Mouse (Mus musculus) retina, postnatal 7 days (tissue): ENCODE measurements around the gene Ppan.

Experiments
- DNase-seq: peaks from one replicate; pipeline ENCODE4 v3.0.0-alpha.2; 2012; ENCODE audit warnings: low read depth, low spot score

The Ppan gene

GRCm38 (mm10) chr9:20887704-20888385 is at the start of gene Ppan:
Ppan (plus strand) TSS chr9:20888175.
- DNase-seq, result peak; percentile 91

- no peak for DNase-seq
Measured at GRCm38 (mm10) chr9:20838931-20839330, 49.0 kb upstream of the Ppan start.

- DNase-seq, result no peak
Measured at GRCm38 (mm10) chr9:20842211-20842610, 45.8 kb upstream of the Ppan start.

GRCm38 (mm10) chr9:20842670-20843069 is 45.3 kb upstream of the Ppan start:
- DNase-seq, result no peak

GRCm38 (mm10) chr9:20850179-20850578 is 37.8 kb upstream of the Ppan start:
- no peak for DNase-seq

GRCm38 (mm10) chr9:20857131-20857530 is 30.8 kb upstream of the Ppan start:
- DNase-seq, result no peak

- no peak for DNase-seq
Measured at GRCm38 (mm10) chr9:20859926-20860325, 28.0 kb upstream of the Ppan start.

- peak; percentile 25 for DNase-seq
Measured at GRCm38 (mm10) chr9:20861821-20862220, 26.2 kb upstream of the Ppan start.

- DNase-seq, result no peak
Measured at GRCm38 (mm10) chr9:20862225-20862624, 25.8 kb upstream of the Ppan start.

- no peak for DNase-seq
Measured at GRCm38 (mm10) chr9:20866879-20867278, 21.1 kb upstream of the Ppan start.

- no peak for DNase-seq
Measured at GRCm38 (mm10) chr9:20868448-20869001, 19.4 kb upstream of the Ppan start, which contains the start of gene A230050P20Rik. A230050P20Rik (plus strand) TSS chr9:20868642.

GRCm38 (mm10) chr9:20869246-20869645 is 18.7 kb upstream of the Ppan start:
- DNase-seq, result no peak

GRCm38 (mm10) chr9:20870211-20871173 is 17.5 kb upstream of the Ppan start:
- DNase-seq, result no peak

GRCm38 (mm10) chr9:20872991-20873390 is 15.0 kb upstream of the Ppan start:
- DNase-seq, result no peak

GRCm38 (mm10) chr9:20873521-20873920 is 14.5 kb upstream of the Ppan start:
- DNase-seq, result no peak

GRCm38 (mm10) chr9:20875021-20875790 is 12.8 kb upstream of the Ppan start:
- DNase-seq, result no peak

GRCm38 (mm10) chr9:20876318-20877117 is 11.5 kb upstream of the Ppan start:
- no peak for DNase-seq

GRCm38 (mm10) chr9:20877118-20878040 is 10.6 kb upstream of the Ppan start:
- DNase-seq, result no peak

GRCm38 (mm10) chr9:20878041-20878709 is 9.8 kb upstream of the Ppan start:
- peak; percentile 100 for DNase-seq
